Mouse (Mus musculus) hindbrain, embryonic 11.5 days (tissue): ENCODE data around the gene Gm3415. TPM values are rescaled to one million over a fixed set of nuclear protein-coding genes. Genes with fewer than 3 reads are reported as not detected.
"Not testable (repeated sequence)": the region's sequence is repeated elsewhere in the genome, so short reads cannot be mapped to it uniquely, and the experiment has no call there.

ENCODE experiments used
- ATAC-seq: fragments of 200-750 bp; cut with Nextera tagmentation; 2 replicates; pipeline ENCODE4 v1.8.0; 2017; ENCODE audit warnings: mild to moderate bottlenecking, moderate TSS enrichment, moderate library complexity; ENCODE audit not compliant: low FRiP score
- DNase-seq: peaks from one replicate; pipeline ENCODE4 v3.0.0-alpha.2; 2015; ENCODE audit warnings: low spot score
- H3K27ac ChIP-seq: fragments of 300-500 bp; sonication (generic); 2 replicates; pipeline ENCODE4 v1.5.1; 2014; ENCODE audit warnings: mild to moderate bottlenecking, low read depth, low read length
- H3K27me3 ChIP-seq: fragments of 300-500 bp; sonication (generic); 2 replicates; pipeline ENCODE4 v1.6.1; 2014; ENCODE audit warnings: mild to moderate bottlenecking, low read length, moderate library complexity, mixed read lengths; ENCODE audit not compliant: control insufficient read depth, insufficient read depth
- H3K36me3 ChIP-seq: fragments of 300-500 bp; sonication (generic); 2 replicates; pipeline ENCODE4 v1.6.1; 2014; ENCODE audit warnings: mild to moderate bottlenecking, low read length, moderate library complexity, mixed read lengths; ENCODE audit not compliant: control insufficient read depth, insufficient read depth
- H3K4me1 ChIP-seq: fragments of 300-500 bp; sonication (generic); replicated peaks from 2 replicates; pipeline ENCODE4 v1.6.1; 2014; ENCODE audit warnings: low read length, mixed read lengths; ENCODE audit not compliant: control insufficient read depth, insufficient read depth
- H3K4me2 ChIP-seq: fragments of 300-500 bp; sonication (generic); replicated peaks from 2 replicates; pipeline ENCODE4 v1.6.1; 2014; ENCODE audit warnings: mild to moderate bottlenecking, low read depth, low read length
- H3K4me3 ChIP-seq: fragments of 300-500 bp; sonication (generic); 2 replicates; pipeline ENCODE4 v1.5.1; 2014; ENCODE audit warnings: low read depth, low read length
- H3K9ac ChIP-seq: fragments of 300-500 bp; sonication (generic); 2 replicates; pipeline ENCODE4 v1.6.1; 2014; ENCODE audit warnings: low read depth, low read length
- H3K9me3 ChIP-seq: fragments of 300-500 bp; sonication (generic); 2 replicates; pipeline ENCODE4 v1.6.1; 2016; ENCODE audit warnings: low read length; ENCODE audit not compliant: control insufficient read depth
- WGBS: fragments of 180-500 bp; shearing (Covaris S2); extraction: QIAGEN DNeasy Blood & Tissue Kit; methylation state at CpG from one replicate; pipeline ENCODE4 v1.1.7; 2014; 5-methylcytosine and 5-hydroxymethylcytosine counted together
- polyA plus RNA-seq: library from polyadenylated mRNA; unstranded; fragments of >200 nt; fragmentation: Nextera tagmentation; extraction: Ambion mirVana; gene quantifications from 2 replicates; pipeline ENCODE4 v1.2.1, GENCODE M21; 2014

Gm3415 gene
- polyA plus RNA-seq, 1 experiment from 2014 or later = not detected

- Histone ChIP-seq H3K9me3 (no peaks in the 10 kb centered on the region), H3K36me3 (no peaks in the 10 kb centered on the region), H3K9ac (no peak overlapping the region), H3K4me2 (no peak overlapping the region), H3K27me3 (peaks cover 3% of the 10 kb centered on the region), H3K4me1 (no peaks in the 10 kb centered on the region), H3K4me3 (no peak overlapping the region), H3K27ac (no peak overlapping the region)
- DNase-seq (no peak), ATAC-seq (no peak)
- 83% methylated on average over 18 of the region's 18 CpGs for WGBS
These were observed 40.9 kb downstream of the Gm3415 start for GRCm38 (mm10) chr5:146596612-146597502.

DNA sequence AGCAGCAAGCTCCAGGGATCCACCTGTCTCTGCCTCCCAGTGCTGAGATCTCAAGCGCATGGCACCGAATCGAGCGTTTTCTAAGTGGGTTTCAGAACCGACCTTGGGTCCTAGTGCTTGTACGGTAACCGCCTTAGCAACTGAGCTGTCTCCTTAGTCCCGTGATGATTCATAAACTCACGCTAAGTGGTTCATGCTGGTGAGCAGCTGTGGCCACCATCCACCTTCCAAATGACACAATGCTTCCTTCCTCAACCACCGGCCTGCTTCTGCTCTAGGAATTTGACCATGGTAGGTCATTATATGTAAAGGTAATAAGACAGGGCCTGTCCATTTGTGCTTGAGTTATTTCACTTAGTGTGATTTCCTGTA, 41.6 kb downstream of the Gm3415 start:
- 94% methylated on average over 10 of the region's 10 CpGs for WGBS
- Histone ChIP-seq H3K9me3 (no peaks in the 10 kb centered on the region), H3K9ac (no peak overlapping the region), H3K36me3 (no peaks in the 10 kb centered on the region), H3K4me1 (no peaks in the 10 kb centered on the region), H3K27ac (no peak overlapping the region), H3K4me2 (no peak overlapping the region), H3K4me3 (no peak overlapping the region), H3K27me3 (peaks cover 3% of the 10 kb centered on the region)
- no peak for DNase-seq
- no peak for ATAC-seq

GRCm38 (mm10) chr5:146598215-146599119, 42.5 kb downstream of the Gm3415 start:
- H3K36me3 ChIP-seq = no peaks in the 10 kb centered on the region
- no peaks in the 10 kb centered on the region for H3K9me3 ChIP-seq
- WGBS = 92% methylated on average over 27 of the region's 27 CpGs
- ATAC-seq = no peak
- no peak overlapping the region for H3K27ac ChIP-seq
- H3K4me1 ChIP-seq = no peaks in the 10 kb centered on the region
- H3K4me2 ChIP-seq = no peak overlapping the region
- peaks cover 3% of the 10 kb centered on the region for H3K27me3 ChIP-seq
- no peak overlapping the region for H3K9ac ChIP-seq
- no peak for DNase-seq
- no peak overlapping the region for H3K4me3 ChIP-seq

DNA sequence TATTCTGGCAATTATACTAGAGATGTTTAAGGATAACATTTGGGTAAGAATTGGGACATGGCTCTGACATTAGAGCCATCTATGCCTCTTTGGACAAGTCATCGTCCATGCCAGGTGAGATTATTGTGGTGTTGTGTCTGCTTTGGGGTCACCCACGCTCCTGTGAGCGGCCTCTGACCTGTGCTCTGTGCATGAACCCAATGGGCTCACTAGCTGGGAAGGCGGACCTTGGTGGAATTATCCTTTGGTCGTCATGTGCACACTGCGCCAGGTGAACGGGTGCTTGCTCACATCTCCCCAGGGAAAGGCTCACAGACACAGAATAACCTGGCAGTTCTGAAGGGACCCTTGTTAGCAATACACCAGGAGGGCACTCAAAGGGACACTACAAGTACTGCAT, 43.3 kb downstream of the Gm3415 start:
- ATAC-seq, DNase-seq, H3K9me3 ChIP-seq, H3K4me1 ChIP-seq, H3K4me2 ChIP-seq, H3K36me3 ChIP-seq, H3K27me3 ChIP-seq, H3K27ac ChIP-seq, H3K9ac ChIP-seq, H3K4me3 ChIP-seq: not testable (repeated sequence)
- WGBS = 76% methylated on average over 7 of the region's 7 CpGs

DNA sequence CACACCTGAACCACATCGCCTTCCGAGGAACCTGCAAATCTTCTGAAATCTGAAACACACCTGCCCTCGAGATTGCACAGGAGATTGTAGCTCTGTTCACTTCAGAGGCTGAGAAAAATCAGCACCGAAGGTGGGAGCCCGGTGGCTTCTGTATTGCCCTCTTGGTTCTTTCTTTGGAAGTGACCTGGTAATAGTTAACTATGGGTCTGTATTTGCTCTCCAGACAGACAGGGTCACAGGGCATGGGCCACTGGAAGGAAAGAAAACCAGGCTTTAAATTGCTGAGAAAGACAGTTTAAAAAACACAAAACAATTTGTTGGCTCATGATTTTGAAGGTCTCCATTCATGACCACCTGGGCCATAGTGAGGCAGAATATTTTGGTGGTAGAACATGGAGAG, 44.0 kb downstream of the Gm3415 start:
- H3K4me1 ChIP-seq = no peaks in the 10 kb centered on the region
- no peaks in the 10 kb centered on the region for H3K36me3 ChIP-seq
- no peak overlapping the region for H3K9ac ChIP-seq
- H3K4me2 ChIP-seq = no peak overlapping the region
- H3K9me3 ChIP-seq = no peaks in the 10 kb centered on the region
- whole genome bisulfite sequencing = 81% methylated on average over 5 of the region's 5 CpGs
- peaks cover 3% of the 10 kb centered on the region for H3K27me3 ChIP-seq
- H3K27ac ChIP-seq = no peak overlapping the region
- H3K4me3 ChIP-seq = no peak overlapping the region
- DNase-seq = no peak
- ATAC-seq = no peak

DNA sequence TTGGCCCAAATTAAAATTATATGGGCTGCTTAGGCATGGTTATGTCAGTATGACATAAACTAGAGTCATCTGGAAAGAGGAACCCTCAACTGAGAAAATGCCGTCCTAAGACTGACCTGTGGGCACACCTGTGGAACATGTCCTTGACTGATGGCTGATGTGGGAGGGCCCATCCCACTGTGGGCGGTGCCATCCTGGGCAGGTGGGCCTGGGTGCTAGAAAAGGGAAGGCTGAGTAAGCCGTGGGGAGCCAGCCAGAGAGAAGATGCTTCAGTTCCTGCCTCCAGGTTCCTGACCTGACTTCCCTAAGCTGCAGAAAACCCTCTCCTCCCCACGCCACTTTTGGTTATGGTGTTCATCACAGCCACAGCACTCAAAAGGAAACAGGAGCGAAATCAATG, 50.3 kb downstream of the Gm3415 start:
- Histone ChIP-seq H3K4me3 (no peak overlapping the region), H3K9ac (no peak overlapping the region), H3K9me3 (no peaks in the 10 kb centered on the region), H3K27ac (no peak overlapping the region), H3K4me1 (no peaks in the 10 kb centered on the region), H3K36me3 (no peaks in the 10 kb centered on the region), H3K4me2 (no peak overlapping the region), H3K27me3 (no peaks in the 10 kb centered on the region)
- 83% methylated on average over 5 of the region's 5 CpGs for WGBS
- no peak for DNase-seq
- no peak for ATAC-seq

DNA sequence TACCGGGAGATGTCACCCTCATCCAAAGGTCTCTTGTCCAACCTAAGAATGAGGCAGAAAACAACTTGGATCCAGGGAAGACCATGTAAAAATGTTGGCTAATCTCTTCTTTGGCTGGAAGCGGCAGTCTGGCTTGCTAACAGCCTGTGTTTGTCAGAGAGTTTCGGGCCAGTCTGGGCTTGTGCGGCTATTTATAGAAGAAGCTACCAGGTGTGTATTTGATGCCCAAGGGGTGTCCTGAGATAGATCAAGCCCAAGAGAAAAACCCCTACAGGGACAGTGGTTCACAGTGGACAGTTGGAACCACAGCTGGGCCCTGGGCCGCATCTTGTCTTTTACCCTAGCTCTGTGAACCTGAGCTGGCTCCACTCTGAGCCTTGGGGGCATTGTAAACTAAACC, 51.0 kb downstream of the Gm3415 start:
- no peak for DNase-seq
- no peaks in the 10 kb centered on the region for H3K27me3 ChIP-seq
- H3K4me3 ChIP-seq = no peak overlapping the region
- 89% methylated on average over 5 of the region's 5 CpGs for WGBS
- ATAC-seq = no peak
- H3K9me3 ChIP-seq = no peaks in the 10 kb centered on the region
- no peak overlapping the region for H3K4me2 ChIP-seq
- H3K9ac ChIP-seq = no peak overlapping the region
- H3K27ac ChIP-seq = no peak overlapping the region
- no peaks in the 10 kb centered on the region for H3K4me1 ChIP-seq
- no peaks in the 10 kb centered on the region for H3K36me3 ChIP-seq

DNA sequence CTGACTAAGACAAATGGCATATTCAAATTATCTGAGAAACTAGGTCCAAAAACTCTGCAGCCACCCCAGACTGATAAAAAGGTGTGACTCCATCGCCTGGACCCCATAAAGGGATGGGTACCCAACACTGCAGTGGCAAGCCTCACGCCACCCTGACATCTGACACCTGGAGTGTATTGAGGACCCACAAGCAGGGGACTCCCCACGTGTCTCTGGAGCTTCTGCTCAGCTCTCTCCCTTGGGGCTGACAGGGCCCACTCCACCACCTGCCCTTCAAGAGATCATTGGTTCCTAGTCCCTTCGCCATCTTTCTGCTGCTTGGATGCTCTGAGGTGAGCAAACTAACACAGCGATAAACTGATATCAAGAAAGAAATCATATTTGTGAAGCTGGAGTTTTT, 51.9 kb downstream of the Gm3415 start:
- H3K9me3 ChIP-seq = no peaks in the 10 kb centered on the region
- H3K4me2 ChIP-seq = no peak overlapping the region
- H3K4me3 ChIP-seq = no peak overlapping the region
- H3K9ac ChIP-seq = no peak overlapping the region
- H3K27ac ChIP-seq = no peak overlapping the region
- no peaks in the 10 kb centered on the region for H3K4me1 ChIP-seq
- DNase-seq = no peak
- 85% methylated on average over 5 of the region's 5 CpGs for WGBS
- H3K36me3 ChIP-seq = no peaks in the 10 kb centered on the region
- ATAC-seq = no peak
- no peaks in the 10 kb centered on the region for H3K27me3 ChIP-seq
